Mouse (Mus musculus): ENCODE data around the gene Stk40.

DNA sequence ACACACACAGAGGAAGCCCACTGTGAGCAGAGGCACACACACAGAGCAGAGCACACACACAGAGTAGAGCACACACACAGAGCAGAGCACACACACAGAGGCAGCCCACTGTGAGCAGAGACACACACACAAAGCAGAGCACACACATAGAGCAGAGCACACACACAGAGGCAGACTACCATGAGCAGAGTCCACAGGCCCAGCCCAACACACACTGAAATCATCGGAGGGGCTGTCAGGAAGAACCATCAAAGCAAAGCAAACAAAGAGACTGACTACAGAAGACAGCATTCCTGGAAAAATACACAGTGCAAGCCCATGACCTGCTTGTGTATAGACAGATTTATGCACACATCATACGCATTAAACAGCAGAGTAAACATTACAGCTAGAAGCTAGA is 52.1 kb downstream of the Stk40 start:
- no peak for TF ChIP-seq POLR2A (IDR thresholded peaks at IDR 0.05; ENCODE audit: insufficient read depth, low read depth, low read length)
- no peak for TF ChIP-seq CTCF (IDR thresholded peaks at IDR 0.05; ENCODE audit: insufficient read depth, low read depth, low read length)

Data from olfactory bulb, adult 2 months (tissue).